Mouse (Mus musculus): ENCODE data around the gene Zfp36l1.

- TF ChIP-seq CTCF (IDR thresholded peaks at IDR 0.05) (no peak), POLR2A (IDR thresholded peaks at IDR 0.05; ENCODE audit: insufficient read depth, low read depth, low read length) (0 out of 2 replicates have a peak, but pooled peaks have one; percentile 11), EP300 (IDR thresholded peaks at IDR 0.05; ENCODE audit: insufficient read depth, low read depth, low read length) (peak; percentile 23; the same call in 1 of the 2 replicates)
Observed at GRCm38 (mm10) chr12:80131359-80132249, 18.8 kb upstream of the Zfp36l1 start.

Data from heart, adult 2 months (tissue).